Mouse (Mus musculus): ENCODE results near the gene Cpa1. TPM values are rescaled to one million over a fixed set of nuclear protein-coding genes. Genes with fewer than 3 reads are reported as not detected.

Cpa1 gene
- polyA plus RNA-seq, 1 experiment from 2014 or later, result 0.18 TPM

- no peaks in the 10 kb centered on the region for H3K36me3 ChIP-seq
- H3K9ac ChIP-seq, result no peak overlapping the region
- H3K9me3 ChIP-seq, result no peaks in the 10 kb centered on the region
- WGBS, result 77% methylated on average over 9 of the region's 9 CpGs
- no peak overlapping the region for H3K4me3 ChIP-seq
- H3K27me3 ChIP-seq (replicated peaks), result no peaks in the 10 kb centered on the region
- H3K4me1 ChIP-seq, result peaks cover 33% of the 10 kb centered on the region
- H3K27ac ChIP-seq, result no peak overlapping the region
- no peak for ATAC-seq (ENCODE audit: low FRiP score, low read depth)
- no peak overlapping the region for H3K4me2 ChIP-seq (replicated peaks)
Observed at GRCm38 (mm10) chr6:30677591-30677990, 38.6 kb downstream of the Cpa1 start.

GRCm38 (mm10) chr6:30678482-30678881, 39.5 kb downstream of the Cpa1 start:
- Histone ChIP-seq H3K9ac (no peak overlapping the region), H3K9me3 (no peaks in the 10 kb centered on the region), H3K4me3 (no peak overlapping the region), H3K27me3 (replicated peaks) (no peaks in the 10 kb centered on the region), H3K4me2 (replicated peaks) (no peak overlapping the region), H3K27ac (peak overlapping the region; percentile 50; the same call in 1 of the 2 replicates), H3K4me1 (peaks cover 38% of the 10 kb centered on the region), H3K36me3 (no peaks in the 10 kb centered on the region)
- WGBS, result 48% methylated on average over 6 of the region's 6 CpGs
- peak; percentile 75 for ATAC-seq (ENCODE audit: low FRiP score, low read depth)

GRCm38 (mm10) chr6:30679567-30679966, 40.5 kb downstream of the Cpa1 start:
- Histone ChIP-seq H3K27me3 (replicated peaks) (no peaks in the 10 kb centered on the region), H3K9ac (no peak overlapping the region), H3K4me3 (no peak overlapping the region), H3K9me3 (no peaks in the 10 kb centered on the region), H3K27ac (no peak overlapping the region), H3K36me3 (no peaks in the 10 kb centered on the region), H3K4me2 (replicated peaks) (no peak overlapping the region), H3K4me1 (peaks cover 28% of the 10 kb centered on the region)
- 58% methylated on average over 5 of the region's 5 CpGs for WGBS
- no peak for ATAC-seq (ENCODE audit: low FRiP score, low read depth)

- Histone ChIP-seq H3K4me2 (replicated peaks) (no peak overlapping the region), H3K4me3 (no peak overlapping the region), H3K27me3 (replicated peaks) (no peaks in the 10 kb centered on the region), H3K9ac (no peak overlapping the region), H3K27ac (no peak overlapping the region), H3K36me3 (no peaks in the 10 kb centered on the region), H3K9me3 (no peaks in the 10 kb centered on the region), H3K4me1 (peaks cover 19% of the 10 kb centered on the region)
- no peak for ATAC-seq (ENCODE audit: low FRiP score, low read depth)
- 80% methylated on average over 7 of the region's 7 CpGs for WGBS
Observed at GRCm38 (mm10) chr6:30680442-30680841, 41.4 kb downstream of the Cpa1 start.

- no peaks in the 10 kb centered on the region for H3K36me3 ChIP-seq
- no peaks in the 10 kb centered on the region for H3K9me3 ChIP-seq
- no peaks in the 10 kb centered on the region for H3K27me3 ChIP-seq (replicated peaks)
- peak overlapping the region; percentile 10; the same call in 1 of the 2 replicates for H3K27ac ChIP-seq
- H3K4me3 ChIP-seq, result no peak overlapping the region
- WGBS, result 64% methylated on average over 13 of the region's 13 CpGs
- no peak overlapping the region for H3K9ac ChIP-seq
- H3K4me1 ChIP-seq, result peaks cover 14% of the 10 kb centered on the region
- ATAC-seq (ENCODE audit: low FRiP score, low read depth), result no peak
- H3K4me2 ChIP-seq (replicated peaks), result peak overlapping the region; percentile 16; the same call in 1 of the 2 replicates
Observed at GRCm38 (mm10) chr6:30681935-30682900, 43.2 kb downstream of the Cpa1 start.

- Histone ChIP-seq H3K4me2 (replicated peaks) (no peak overlapping the region), H3K27ac (no peak overlapping the region), H3K4me3 (no peak overlapping the region), H3K9ac (no peak overlapping the region), H3K4me1 (peaks cover 9% of the 10 kb centered on the region), H3K36me3 (no peaks in the 10 kb centered on the region), H3K9me3 (no peaks in the 10 kb centered on the region), H3K27me3 (replicated peaks) (no peaks in the 10 kb centered on the region)
- 72% methylated on average over 1 of the region's 1 CpGs for WGBS
- no peak for ATAC-seq (ENCODE audit: low FRiP score, low read depth)
Observed at GRCm38 (mm10) chr6:30684570-30684969, 45.6 kb downstream of the Cpa1 start.

GRCm38 (mm10) chr6:30687198-30687597, 48.2 kb downstream of the Cpa1 start:
- H3K4me2 ChIP-seq (replicated peaks), result no peak overlapping the region
- no peaks in the 10 kb centered on the region for H3K9me3 ChIP-seq
- no peaks in the 10 kb centered on the region for H3K27me3 ChIP-seq (replicated peaks)
- H3K4me1 ChIP-seq, result peaks cover 9% of the 10 kb centered on the region
- 96% methylated on average over 7 of the region's 7 CpGs for WGBS
- no peaks in the 10 kb centered on the region for H3K36me3 ChIP-seq
- no peak for ATAC-seq (ENCODE audit: low FRiP score, low read depth)
- no peak overlapping the region for H3K4me3 ChIP-seq
- H3K9ac ChIP-seq, result no peak overlapping the region
- no peak overlapping the region for H3K27ac ChIP-seq

- no peak for ATAC-seq (ENCODE audit: low FRiP score, low read depth)
- H3K9me3 ChIP-seq, result no peaks in the 10 kb centered on the region
- no peaks in the 10 kb centered on the region for H3K27me3 ChIP-seq (replicated peaks)
- H3K4me3 ChIP-seq, result peak overlapping the region; percentile 48
- H3K4me1 ChIP-seq, result peaks cover 13% of the 10 kb centered on the region; the same call in 1 of the 2 replicates
- peak overlapping the region; percentile 58 for H3K9ac ChIP-seq
- H3K4me2 ChIP-seq (replicated peaks), result peak overlapping the region; percentile 57
- peak overlapping the region; percentile 77; the same call in 1 of the 2 replicates for H3K27ac ChIP-seq
- H3K36me3 ChIP-seq, result no peaks in the 10 kb centered on the region
- 81% methylated on average over 5 of the region's 5 CpGs for WGBS
Observed at GRCm38 (mm10) chr6:30692826-30693225, 53.8 kb downstream of the Cpa1 start.

GRCm38 (mm10) chr6:30693350-30693991, 54.5 kb downstream of the Cpa1 start, which contains the start of gene Cep41:
Gene Cep41 (minus strand): TSS chr6:30693749.
- ATAC-seq (ENCODE audit: low FRiP score, low read depth), result peak; percentile 98
- Histone ChIP-seq H3K36me3 (no peaks in the 10 kb centered on the region), H3K4me3 (peak within 1 kb of the TSS; percentile 48), H3K9me3 (no peaks in the 10 kb centered on the region), H3K4me2 (replicated peaks) (peak within 1 kb of the TSS; percentile 57), H3K27ac (peak within 1 kb of the TSS; percentile 77), H3K9ac (peak within 1 kb of the TSS; percentile 58), H3K4me1 (peaks cover 13% of the 10 kb centered on the region; the same call in 1 of the 2 replicates), H3K27me3 (replicated peaks) (no peaks in the 10 kb centered on the region)
- under 1% methylated on average over 49 of the region's 52 CpGs for WGBS

GRCm38 (mm10) chr6:30694209-30694608, 55.2 kb downstream of the Cpa1 start:
- Histone ChIP-seq H3K9me3 (no peaks in the 10 kb centered on the region), H3K4me1 (peaks cover 13% of the 10 kb centered on the region; the same call in 1 of the 2 replicates), H3K27me3 (replicated peaks) (no peaks in the 10 kb centered on the region), H3K36me3 (no peaks in the 10 kb centered on the region), H3K4me2 (replicated peaks) (peak overlapping the region; percentile 57), H3K4me3 (peak overlapping the region; percentile 48; the same call in 1 of the 2 replicates), H3K9ac (no peak overlapping the region), H3K27ac (no peak overlapping the region)
- no peak for ATAC-seq (ENCODE audit: low FRiP score, low read depth)
- 38% methylated on average over 6 of the region's 6 CpGs for WGBS
